Mouse (Mus musculus) inflammation-experienced regulatory T-cells, adult 6 months (primary cell): ENCODE data around the gene Gfi1. TPM values are rescaled to one million over a fixed set of nuclear protein-coding genes. Genes with fewer than 3 reads are reported as not detected.

Experiments
- ATAC-seq: one replicate; pipeline ENCODE4 v1.8.0; 2017
- polyA plus RNA-seq, 3 experiments: library from polyadenylated mRNA; unstranded; fragments of 100-300 nt; shearing (Covaris generic); gene quantifications; one replicate each; pipeline ENCODE4 v1.2.1; 2017

The Gfi1 gene
- polyA plus RNA-seq: 1 to 10 TPM; 2.0 to 7.4 (median 5.5) TPM

DNA sequence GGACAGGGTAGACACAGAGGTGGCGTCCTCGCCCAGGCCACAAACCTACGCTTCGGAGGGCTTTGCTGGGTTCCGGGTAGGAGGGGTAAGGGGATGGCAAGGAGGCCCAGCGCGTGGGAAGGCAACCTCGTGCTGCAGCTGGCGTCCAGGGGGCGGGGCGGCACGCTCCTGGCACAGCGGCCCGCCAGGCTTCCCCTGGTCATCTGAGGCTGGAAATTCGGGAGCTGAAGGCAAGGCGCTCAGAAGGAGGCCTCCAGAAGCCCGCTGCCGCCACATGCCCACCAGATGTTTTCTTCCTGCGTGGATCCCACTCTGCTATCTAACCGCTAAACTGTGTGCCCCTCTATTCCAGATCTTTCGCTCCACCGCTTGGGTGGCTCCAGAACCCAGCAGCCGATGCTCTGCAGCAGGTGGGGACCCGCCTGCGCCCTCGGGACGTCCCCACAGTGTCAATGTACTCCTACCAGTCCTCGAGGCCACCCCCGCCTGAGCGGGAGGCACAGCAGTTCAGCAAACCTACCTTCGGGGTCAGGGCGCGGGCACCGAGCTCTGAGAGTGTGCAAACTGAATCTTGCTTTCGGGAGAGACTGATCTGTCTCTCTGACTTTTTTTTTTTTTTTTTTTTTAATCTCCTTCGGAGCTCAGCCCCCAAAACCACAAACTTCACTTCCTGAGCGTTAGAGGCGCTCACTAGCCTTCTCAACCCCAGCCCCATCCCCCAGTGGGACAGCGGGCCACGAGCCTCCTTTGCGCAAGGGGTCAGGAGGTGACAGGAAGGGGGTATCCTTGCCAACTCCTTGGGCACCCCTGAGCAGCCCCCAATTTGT lies at the start of gene Gfi1:
Gfi1 (minus strand) TSS at position 602 of the 827 bp plus-strand sequence.
- ATAC-seq: peak; percentile 70

GRCm38 (mm10) chr5:107772049-107772448 lies 46.2 kb upstream of the Gfi1 start:
- no peak for ATAC-seq

DNA sequence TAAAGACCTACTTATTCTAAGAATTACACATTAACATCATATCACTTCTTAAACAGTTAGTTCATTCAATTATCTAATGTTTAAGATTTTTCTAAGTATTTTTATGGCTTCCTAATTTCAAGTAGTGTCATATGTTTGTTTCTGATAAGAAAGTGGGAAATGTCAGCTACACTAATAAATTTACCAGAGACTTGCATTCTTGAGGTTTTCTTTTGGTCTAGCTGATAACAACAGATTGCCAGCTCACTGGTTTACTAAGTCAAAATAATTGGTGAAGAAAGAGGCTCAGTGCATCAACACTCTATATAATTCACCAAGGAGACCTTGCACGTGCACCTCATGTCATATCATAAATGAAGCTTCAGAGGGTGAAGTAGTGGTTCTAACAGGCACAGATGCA lies 42.4 kb upstream of the Gfi1 start:
- ATAC-seq: no peak

GRCm38 (mm10) chr5:107765946-107766345 lies 40.1 kb upstream of the Gfi1 start:
- ATAC-seq: no peak

- no peak for ATAC-seq
Measured at GRCm38 (mm10) chr5:107764486-107764885, 38.6 kb upstream of the Gfi1 start.

DNA sequence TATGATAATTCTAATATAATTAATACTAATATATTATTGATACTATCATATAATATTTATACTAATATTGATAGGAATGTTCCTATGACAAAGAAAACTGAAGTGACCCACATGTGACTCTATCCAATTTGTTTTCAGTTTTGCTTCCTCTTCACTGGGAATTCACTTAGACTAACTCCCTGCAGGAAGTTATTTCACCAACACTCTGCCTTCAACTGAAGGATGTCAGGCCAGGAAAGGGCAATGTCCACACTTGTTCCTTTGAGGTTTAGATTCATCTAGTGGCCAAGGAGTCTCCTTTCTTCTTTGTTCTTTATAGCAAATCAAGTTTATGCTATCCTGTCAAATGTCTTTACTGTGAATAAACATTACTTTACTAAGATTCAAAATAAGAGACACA lies 37.8 kb upstream of the Gfi1 start:
- no peak for ATAC-seq

- no peak for ATAC-seq
Measured at GRCm38 (mm10) chr5:107759121-107759520, 33.3 kb upstream of the Gfi1 start.

- peak; percentile 12 for ATAC-seq
Measured at GRCm38 (mm10) chr5:107756072-107756471, 30.2 kb upstream of the Gfi1 start.

DNA sequence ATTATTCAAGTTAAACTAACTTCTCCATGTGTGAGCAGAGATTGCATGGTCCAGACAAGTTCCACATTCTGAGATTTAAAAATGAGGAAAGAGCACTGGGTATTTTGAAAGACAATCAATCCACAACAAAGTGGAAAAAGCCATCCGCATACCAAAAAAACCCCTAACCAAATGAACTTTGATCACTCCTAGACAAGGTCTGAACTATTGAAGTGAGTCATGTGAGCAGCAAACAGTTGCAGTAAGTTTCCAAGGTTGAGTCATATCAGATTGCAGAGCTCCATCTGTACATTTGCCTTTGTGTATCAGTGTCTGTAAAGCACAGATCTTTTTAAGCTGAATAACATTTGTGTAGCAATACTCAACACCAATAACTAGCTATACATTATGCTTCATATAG lies 28.9 kb upstream of the Gfi1 start:
- peak; percentile 88 for ATAC-seq

DNA sequence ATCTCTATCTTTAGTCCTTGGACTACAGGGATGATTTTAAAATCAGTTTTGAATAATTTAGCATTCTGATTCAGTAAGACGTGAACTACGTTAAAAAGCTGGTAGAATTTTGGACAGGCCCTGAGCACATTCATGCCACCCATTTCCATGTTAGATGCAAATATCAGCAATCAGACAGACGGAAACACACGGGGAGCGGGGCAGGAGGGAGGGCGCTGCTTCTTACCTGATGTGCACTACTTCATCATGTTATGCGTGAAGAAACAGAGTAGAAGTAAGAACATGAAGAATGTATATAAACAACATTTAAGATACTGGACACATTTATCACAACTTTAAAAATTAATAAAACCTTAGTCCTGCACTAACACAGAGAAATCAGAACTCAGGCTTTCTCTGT lies 27.8 kb upstream of the Gfi1 start:
- ATAC-seq: no peak

- ATAC-seq: peak; percentile 24
Measured at GRCm38 (mm10) chr5:107749229-107749916, 23.5 kb upstream of the Gfi1 start.

GRCm38 (mm10) chr5:107739023-107739422 lies 13.2 kb upstream of the Gfi1 start:
- ATAC-seq: no peak

GRCm38 (mm10) chr5:107738296-107738695 lies 12.5 kb upstream of the Gfi1 start:
- no peak for ATAC-seq

- no peak for ATAC-seq
Measured at GRCm38 (mm10) chr5:107736171-107736570, 10.3 kb upstream of the Gfi1 start.

- ATAC-seq: peak; percentile 12
Measured at GRCm38 (mm10) chr5:107731844-107732243, 6.0 kb upstream of the Gfi1 start.

DNA sequence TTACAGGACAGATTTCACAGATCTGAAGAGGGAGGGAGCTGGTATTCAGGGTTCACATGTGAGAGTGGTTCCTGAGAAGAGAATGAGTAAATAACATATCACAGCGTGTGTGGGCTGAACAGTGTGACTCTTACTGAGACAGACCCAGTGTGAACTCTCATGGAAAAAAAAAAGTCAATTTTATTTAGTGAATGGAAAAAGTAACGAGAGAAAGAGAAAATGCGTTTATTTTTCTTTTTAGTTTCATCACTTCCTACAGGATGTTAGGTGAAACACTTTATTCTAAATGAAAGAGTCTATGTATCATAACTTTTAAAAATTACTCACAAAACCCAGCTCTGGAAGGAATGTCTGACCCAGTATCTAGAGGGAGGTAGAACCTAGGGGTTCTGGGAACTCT lies 5.6 kb upstream of the Gfi1 start:
- peak; percentile 65 for ATAC-seq

GRCm38 (mm10) chr5:107727007-107727402 lies 1.2 kb upstream of the Gfi1 start:
- no peak for ATAC-seq

- peak; percentile 20 for ATAC-seq
Measured at GRCm38 (mm10) chr5:107726281-107727006, 608 bp upstream of the Gfi1 start.

DNA sequence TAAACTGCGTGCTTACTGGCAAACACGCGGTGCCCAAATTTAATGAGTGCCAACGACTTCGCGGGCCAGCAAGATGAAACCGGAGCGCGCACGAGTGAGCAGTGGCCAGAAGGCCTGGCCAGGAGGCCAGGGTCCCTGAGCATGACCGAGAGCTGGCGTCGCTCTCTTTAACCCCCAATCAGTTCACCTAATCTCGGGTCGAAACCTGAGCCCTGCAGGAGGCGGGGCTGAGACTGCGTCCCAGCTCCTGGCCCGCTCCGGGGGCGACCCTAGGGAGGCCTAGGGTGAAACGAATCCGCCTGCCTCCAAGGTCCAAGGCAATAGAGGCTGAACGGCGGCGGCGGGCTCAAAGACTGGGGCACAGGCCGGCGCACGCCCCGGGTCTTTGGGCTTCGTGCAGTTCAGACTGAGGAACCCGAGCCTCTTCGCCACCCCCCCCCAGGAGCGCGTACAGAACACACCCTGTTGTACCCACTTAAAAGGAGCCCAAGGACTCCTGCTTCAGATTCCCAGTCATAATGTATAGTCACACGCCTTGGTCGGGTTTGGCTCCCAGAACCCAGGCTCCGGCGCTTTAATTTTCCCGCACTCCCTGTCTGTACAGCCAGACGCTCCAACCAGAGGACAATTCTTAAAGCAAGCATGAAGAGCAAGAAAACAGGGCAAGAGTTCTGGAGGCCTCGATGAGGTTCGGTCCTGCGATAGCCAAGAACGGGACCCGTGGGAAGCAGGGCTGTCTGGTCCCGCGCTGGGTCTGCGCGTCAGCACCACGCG lies 988 bp downstream of the Gfi1 start:
- no peak for ATAC-seq

DNA sequence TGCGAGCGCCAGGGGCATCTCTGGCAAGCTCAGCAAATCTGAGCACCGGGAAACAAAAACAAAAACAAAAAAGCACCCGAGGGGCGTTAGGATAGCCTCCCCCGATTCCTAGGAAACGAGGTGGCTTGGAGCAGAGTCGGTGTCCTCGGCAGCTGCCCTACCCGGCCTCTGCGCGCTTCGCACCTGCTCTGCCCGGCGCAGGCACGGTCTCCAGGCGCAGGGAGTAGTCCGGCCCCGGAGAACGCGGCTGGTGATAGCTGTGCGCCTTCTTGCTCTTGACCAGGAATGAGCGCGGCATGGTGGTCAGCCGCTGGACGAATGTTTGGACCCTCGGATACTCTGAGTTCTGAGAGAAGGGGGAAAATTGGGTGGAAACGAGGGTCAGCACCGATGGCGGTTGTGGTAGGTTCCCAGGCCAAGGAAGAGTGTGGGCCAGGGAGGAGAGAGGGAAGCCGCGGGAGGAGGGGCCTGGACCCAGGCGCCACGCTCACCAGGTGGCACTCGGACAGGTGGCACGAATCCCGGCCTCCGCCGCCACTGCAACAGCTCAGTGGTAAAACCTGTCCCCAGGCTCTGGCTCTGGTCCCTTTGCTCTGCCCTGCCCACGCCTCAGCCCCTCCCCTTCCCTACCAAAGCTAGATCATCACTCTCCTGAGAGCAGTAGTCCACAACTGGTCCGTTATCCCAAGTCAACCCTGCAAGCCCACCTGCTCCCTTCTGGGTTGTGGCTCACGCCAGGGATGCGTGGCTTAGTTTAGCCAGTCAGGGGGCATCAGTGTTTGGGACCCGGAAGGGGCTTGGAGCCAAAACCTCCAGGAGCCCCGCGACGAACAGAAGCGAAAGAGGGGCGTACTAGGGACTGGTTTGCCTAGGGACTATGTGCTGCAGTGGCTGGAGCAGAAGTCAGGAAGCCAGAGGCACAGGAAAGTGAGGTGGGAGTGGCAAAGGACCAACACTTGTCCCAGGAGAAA lies 2.0 kb downstream of the Gfi1 start:
- ATAC-seq: peak; percentile 12
